Mouse (Mus musculus) forebrain, embryonic 13.5 days (tissue): ENCODE data around the gene Srpk2. TPM values are rescaled to one million over a fixed set of nuclear protein-coding genes. Genes with fewer than 3 reads are reported as not detected.
"Not testable (repeated sequence)": the region's sequence is repeated elsewhere in the genome, so short reads cannot be mapped to it uniquely, and the experiment has no call there.

ENCODE experiments used
- ATAC-seq: fragments of 200-750 bp; cut with Nextera tagmentation; 2 replicates; pipeline ENCODE4 v1.8.0; 2017
- H3K27ac ChIP-seq: fragments of 300-500 bp; sonication (generic); 2 replicates; pipeline ENCODE4 v1.5.1; 2015; ENCODE audit warnings: inconsistent platforms, mild to moderate bottlenecking, moderate library complexity
- H3K27me3 ChIP-seq: fragments of 300-500 bp; sonication (generic); 2 replicates; pipeline ENCODE4 v1.6.1; 2015; ENCODE audit warnings: mild to moderate bottlenecking, inconsistent platforms
- H3K36me3 ChIP-seq: fragments of 300-500 bp; sonication (generic); 2 replicates; pipeline ENCODE4 v1.6.1; 2015; ENCODE audit warnings: mild to moderate bottlenecking, inconsistent platforms; ENCODE audit not compliant: poor library complexity, severe bottlenecking
- H3K4me1 ChIP-seq: fragments of 300-500 bp; sonication (generic); 2 replicates; pipeline ENCODE4 v1.6.1; 2015; ENCODE audit warnings: inconsistent platforms
- H3K4me2 ChIP-seq: fragments of 300-500 bp; sonication (generic); 2 replicates; pipeline ENCODE4 v1.6.1; 2015; ENCODE audit warnings: inconsistent platforms, mild to moderate bottlenecking, moderate library complexity
- H3K4me3 ChIP-seq: fragments of 300-500 bp; sonication (generic); 2 replicates; pipeline ENCODE4 v1.5.1; 2015; ENCODE audit warnings: mild to moderate bottlenecking, inconsistent platforms
- H3K9ac ChIP-seq: fragments of 300-500 bp; sonication (generic); 2 replicates; pipeline ENCODE4 v1.6.1; 2015; ENCODE audit warnings: mild to moderate bottlenecking, inconsistent platforms
- H3K9me3 ChIP-seq: fragments of 300-500 bp; sonication (generic); replicated peaks from 2 replicates; pipeline ENCODE4 v1.6.1; 2016; ENCODE audit warnings: inconsistent platforms
- WGBS: fragments of 180-500 bp; shearing (Covaris S2); methylation state at CpG from one replicate; pipeline ENCODE4 v1.1.7; 2015; 5-methylcytosine and 5-hydroxymethylcytosine counted together
- polyA plus RNA-seq: library from polyadenylated mRNA; unstranded; fragments of >200 nt; fragmentation: Nextera tagmentation; extraction: Ambion mirVana; gene quantifications from 2 replicates; pipeline ENCODE4 v1.2.1, GENCODE M21; 2015

Srpk2 gene
- polyA plus RNA-seq, 1 experiment from 2014 or later, result 89.5 TPM

DNA sequence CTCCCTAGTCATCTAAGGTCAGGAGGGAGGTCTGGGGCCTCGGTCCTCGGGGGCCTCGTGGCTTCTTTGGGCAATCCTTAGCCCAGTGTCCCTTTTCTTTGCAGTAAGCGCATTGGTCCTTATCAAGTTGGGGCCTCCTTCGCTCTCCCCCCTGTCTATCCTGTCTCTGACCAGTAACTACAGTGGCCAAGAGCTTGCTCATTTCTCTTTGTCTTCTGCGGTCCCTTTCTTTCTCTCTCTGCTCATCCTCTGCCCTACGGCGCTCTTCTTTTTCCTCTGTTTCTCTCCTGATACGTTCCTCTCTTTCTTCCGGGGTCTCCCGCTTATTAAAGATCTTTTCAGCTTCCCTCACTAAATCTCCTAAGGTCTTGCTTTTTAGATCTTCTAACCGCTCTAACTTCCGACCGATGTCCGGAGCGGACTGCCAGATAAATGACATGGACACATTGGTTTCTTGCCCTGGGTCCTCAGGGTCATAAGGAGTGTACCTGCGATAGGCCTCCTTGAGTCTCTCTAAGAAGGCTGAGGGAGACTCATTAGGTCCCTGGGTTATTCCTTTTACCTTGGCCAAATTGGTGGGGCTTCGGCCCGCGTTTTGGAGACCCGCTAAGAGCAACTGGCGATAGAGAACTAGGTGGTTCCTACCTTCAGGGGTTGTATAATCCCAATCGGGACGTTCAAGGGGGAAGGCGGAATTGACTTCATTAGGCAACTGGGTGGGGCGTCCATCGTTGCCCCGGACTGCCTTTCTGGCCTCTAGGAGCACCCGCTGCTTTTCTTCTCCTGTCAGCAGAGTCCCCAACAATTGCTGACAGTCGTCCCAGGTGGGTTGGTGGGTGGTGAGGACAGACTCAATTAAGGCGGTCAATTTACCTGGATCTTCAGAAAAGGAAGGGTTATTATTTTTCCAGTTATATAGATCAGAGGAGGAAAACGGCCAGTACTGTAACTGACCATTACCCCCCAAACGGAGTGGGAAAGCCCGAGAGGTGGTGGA, 22.5 kb upstream of the Srpk2 start:
- H3K4me1 ChIP-seq, H3K9ac ChIP-seq, H3K4me2 ChIP-seq, H3K4me3 ChIP-seq, ATAC-seq, H3K27ac ChIP-seq, H3K27me3 ChIP-seq: not testable (repeated sequence)
- Histone ChIP-seq H3K9me3 (peaks cover 49% of the 10 kb centered on the region), H3K36me3 (peaks cover 76% of the 10 kb centered on the region)
- 98% methylated on average over 34 of the region's 34 CpGs for WGBS

GRCm38 (mm10) chr5:23697457-23697856, 13.0 kb upstream of the Srpk2 start:
- no peak overlapping the region for H3K4me3 ChIP-seq
- 100% methylated on average over 1 of the region's 1 CpGs for WGBS
- H3K27ac ChIP-seq, result no peak overlapping the region
- H3K9me3 ChIP-seq, result peaks cover 29% of the 10 kb centered on the region
- H3K9ac ChIP-seq, result no peak overlapping the region
- H3K27me3 ChIP-seq, result no peaks in the 10 kb centered on the region
- peaks cover 50% of the 10 kb centered on the region for H3K36me3 ChIP-seq
- no peak for ATAC-seq
- no peak overlapping the region for H3K4me2 ChIP-seq
- no peaks in the 10 kb centered on the region for H3K4me1 ChIP-seq

- H3K4me3 ChIP-seq, result no peak overlapping the region
- whole genome bisulfite sequencing, result 91% methylated on average over 4 of the region's 4 CpGs
- H3K27me3 ChIP-seq, result no peaks in the 10 kb centered on the region
- no peak overlapping the region for H3K27ac ChIP-seq
- H3K9ac ChIP-seq, result no peak overlapping the region
- no peaks in the 10 kb centered on the region for H3K36me3 ChIP-seq
- H3K4me1 ChIP-seq, result no peaks in the 10 kb centered on the region
- H3K9me3 ChIP-seq, result no peaks in the 10 kb centered on the region
- H3K4me2 ChIP-seq, result no peak overlapping the region
- ATAC-seq, result no peak
These were observed 986 bp downstream of the Srpk2 start for GRCm38 (mm10) chr5:23683431-23683830.

DNA sequence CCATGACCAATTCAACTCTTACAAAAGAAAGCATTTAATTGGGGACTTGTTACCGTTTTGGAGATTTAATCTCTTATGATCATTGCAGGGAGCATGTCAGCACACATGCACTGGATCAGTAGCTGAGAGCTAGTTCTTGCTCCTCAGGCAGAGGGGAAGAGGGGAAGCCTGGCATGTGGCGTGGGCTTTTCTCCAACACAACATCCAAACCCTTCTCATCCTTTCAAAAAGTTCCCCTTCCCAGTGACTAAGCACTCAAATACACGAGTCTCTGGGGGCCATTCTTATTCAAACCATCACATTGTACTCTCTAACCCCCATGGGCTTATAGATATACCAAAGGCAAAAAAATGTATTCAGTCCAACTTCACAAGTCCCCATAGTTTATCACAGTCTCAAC, 5.4 kb downstream of the Srpk2 start:
- 59% methylated on average over 3 of the region's 3 CpGs for WGBS
- Histone ChIP-seq H3K9me3 (no peaks in the 10 kb centered on the region), H3K4me1 (peaks cover 10% of the 10 kb centered on the region; the same call in 1 of the 2 replicates), H3K4me2 (no peak overlapping the region), H3K9ac (no peak overlapping the region), H3K27ac (no peak overlapping the region), H3K36me3 (no peaks in the 10 kb centered on the region), H3K4me3 (no peak overlapping the region), H3K27me3 (no peaks in the 10 kb centered on the region)
- ATAC-seq, result no peak

- Histone ChIP-seq H3K9ac (no peak overlapping the region), H3K4me1 (peaks cover 10% of the 10 kb centered on the region; the same call in 1 of the 2 replicates), H3K36me3 (no peaks in the 10 kb centered on the region), H3K4me2 (no peak overlapping the region), H3K27ac (no peak overlapping the region), H3K27me3 (no peaks in the 10 kb centered on the region), H3K4me3 (no peak overlapping the region), H3K9me3 (no peaks in the 10 kb centered on the region)
- WGBS, result 95% methylated on average over 5 of the region's 5 CpGs
- ATAC-seq, result no peak
These were observed 6.5 kb downstream of the Srpk2 start for GRCm38 (mm10) chr5:23677883-23678282.

- Histone ChIP-seq H3K4me3 (no peak overlapping the region), H3K4me2 (no peak overlapping the region), H3K9ac (no peak overlapping the region), H3K27ac (no peak overlapping the region), H3K4me1 (peaks cover 14% of the 10 kb centered on the region; the same call in 1 of the 2 replicates), H3K27me3 (no peaks in the 10 kb centered on the region), H3K9me3 (no peaks in the 10 kb centered on the region), H3K36me3 (no peaks in the 10 kb centered on the region)
- ATAC-seq, result no peak
- 84% methylated on average over 5 of the region's 5 CpGs for WGBS
These were observed 7.4 kb downstream of the Srpk2 start for GRCm38 (mm10) chr5:23677072-23677453.

GRCm38 (mm10) chr5:23676156-23677071, 8.0 kb downstream of the Srpk2 start:
- peak; percentile 75 for ATAC-seq
- Histone ChIP-seq H3K4me3 (peak overlapping the region; percentile 90), H3K4me1 (peaks cover 17% of the 10 kb centered on the region; the same call in 1 of the 2 replicates), H3K9ac (peak overlapping the region; percentile 83), H3K4me2 (peak overlapping the region; percentile 84), H3K27me3 (no peaks in the 10 kb centered on the region), H3K9me3 (no peaks in the 10 kb centered on the region), H3K36me3 (no peaks in the 10 kb centered on the region), H3K27ac (peak overlapping the region; percentile 63)
- WGBS, result 10% methylated on average over 30 of the region's 41 CpGs

DNA sequence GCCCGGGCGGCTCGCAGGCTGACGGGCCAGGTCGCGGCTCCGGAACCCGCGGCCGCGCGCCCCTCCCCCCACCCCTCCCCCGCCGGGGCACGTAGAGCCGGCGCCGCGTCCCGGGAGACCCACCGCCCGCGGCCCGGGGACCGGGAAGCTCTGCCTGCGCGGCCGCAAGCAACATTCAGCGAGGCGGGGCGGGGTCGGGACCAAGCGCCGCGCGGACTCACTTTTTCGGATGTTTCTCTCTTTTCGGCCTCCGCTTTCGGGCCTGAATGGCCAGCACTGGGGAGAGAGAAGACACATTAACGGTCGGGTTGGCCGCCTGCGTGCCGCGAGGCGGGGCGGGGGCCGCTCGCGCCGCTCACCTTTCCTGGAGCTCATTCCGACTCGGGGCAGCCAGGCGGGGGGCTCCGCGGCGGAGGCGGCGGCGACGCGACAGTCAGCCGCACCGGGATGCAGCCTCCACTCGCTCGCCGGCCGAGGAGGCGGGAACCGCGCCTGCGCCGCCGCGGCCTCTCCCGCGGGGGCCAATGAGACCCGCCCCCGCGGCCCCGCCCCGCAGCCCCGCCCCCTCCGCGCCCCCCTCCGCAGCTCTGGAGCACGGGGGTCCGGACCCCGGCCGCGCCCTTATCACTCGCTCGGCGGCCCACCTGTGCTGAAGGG, 8.8 kb downstream of the Srpk2 start:
- ATAC-seq, result peak; percentile 93
- Histone ChIP-seq H3K4me3 (peak overlapping the region; percentile 90), H3K9me3 (no peaks in the 10 kb centered on the region), H3K36me3 (no peaks in the 10 kb centered on the region), H3K4me2 (peak overlapping the region; percentile 84), H3K9ac (peak overlapping the region; percentile 83), H3K4me1 (peaks cover 17% of the 10 kb centered on the region; the same call in 1 of the 2 replicates), H3K27me3 (no peaks in the 10 kb centered on the region), H3K27ac (peak overlapping the region; percentile 81)
- under 1% methylated on average over 51 of the region's 95 CpGs for WGBS

DNA sequence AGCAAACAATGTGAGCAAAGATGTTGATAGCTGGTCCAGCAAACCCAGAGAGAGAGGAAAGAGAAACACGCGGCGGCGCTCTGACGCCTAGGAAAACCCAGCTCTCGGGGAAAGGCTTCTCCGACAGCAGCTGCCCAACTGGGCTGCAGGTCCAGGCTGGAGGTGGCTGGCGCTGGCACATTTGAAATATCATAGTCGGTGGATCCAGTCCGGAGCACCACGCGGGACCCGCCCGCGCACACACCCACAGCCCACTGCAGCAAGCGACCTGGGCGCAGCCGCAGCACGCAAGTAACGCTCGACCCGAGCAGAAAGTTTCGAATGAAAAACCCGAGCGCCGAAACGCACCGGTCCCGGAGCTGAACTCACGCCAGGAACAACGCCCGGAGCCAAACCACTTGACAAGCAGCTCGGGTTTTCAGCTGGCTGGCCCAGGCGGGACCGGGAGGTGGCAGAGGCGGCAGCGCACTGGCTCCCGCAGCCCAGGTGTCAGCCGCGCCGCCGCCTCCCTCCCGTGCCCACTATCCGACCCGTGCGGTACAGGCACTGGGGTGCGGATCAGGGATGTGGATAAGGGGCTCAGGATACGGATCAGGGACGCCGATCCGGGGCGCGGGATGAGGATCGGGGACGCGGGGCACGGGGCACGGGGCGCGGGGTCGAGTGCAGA, 9.5 kb downstream of the Srpk2 start:
- ATAC-seq, result peak; percentile 76

DNA sequence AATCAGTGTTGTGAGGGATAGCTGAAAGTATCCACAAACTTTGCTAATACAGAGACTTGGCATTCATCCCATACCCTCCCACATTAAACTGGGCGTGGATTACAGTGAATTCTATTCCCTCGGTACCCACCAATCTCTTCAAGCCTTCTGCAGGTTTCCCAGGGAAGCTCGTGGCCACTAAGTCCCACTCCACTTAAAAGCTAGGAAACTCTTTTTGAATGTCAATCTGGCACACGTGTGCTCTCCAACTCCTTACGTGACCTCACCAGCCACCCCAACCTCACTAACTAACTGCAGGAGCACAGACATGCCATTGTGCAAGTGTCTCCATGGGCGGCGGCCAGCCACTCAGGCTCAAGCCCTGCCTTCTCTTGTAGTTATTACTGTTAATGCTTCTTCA, 12.3 kb downstream of the Srpk2 start:
- no peak overlapping the region for H3K9ac ChIP-seq
- WGBS, result 52% methylated on average over 7 of the region's 7 CpGs
- ATAC-seq, result no peak
- no peak overlapping the region for H3K27ac ChIP-seq
- H3K36me3 ChIP-seq, result no peaks in the 10 kb centered on the region
- no peak overlapping the region for H3K4me2 ChIP-seq
- H3K4me1 ChIP-seq, result peaks cover 17% of the 10 kb centered on the region; the same call in 1 of the 2 replicates
- H3K4me3 ChIP-seq, result no peak overlapping the region
- H3K27me3 ChIP-seq, result no peaks in the 10 kb centered on the region
- H3K9me3 ChIP-seq, result no peaks in the 10 kb centered on the region

More for the DNA sequence above, 9.5 kb downstream of the Srpk2 start:
- Histone ChIP-seq H3K4me1 (peaks cover 17% of the 10 kb centered on the region; the same call in 1 of the 2 replicates), H3K9me3 (no peaks in the 10 kb centered on the region), H3K9ac (peak overlapping the region; percentile 83), H3K4me2 (peak overlapping the region; percentile 84), H3K4me3 (peak overlapping the region; percentile 90), H3K27me3 (no peaks in the 10 kb centered on the region), H3K27ac (peak overlapping the region; percentile 81), H3K36me3 (no peaks in the 10 kb centered on the region)
- under 1% methylated on average over 50 of the region's 61 CpGs for WGBS

- peaks cover 12% of the 10 kb centered on the region; the same call in 1 of the 2 replicates for H3K4me1 ChIP-seq
- no peak for ATAC-seq
- 88% methylated on average over 4 of the region's 4 CpGs for WGBS
- H3K9me3 ChIP-seq, result no peaks in the 10 kb centered on the region
- H3K4me2 ChIP-seq, result no peak overlapping the region
- no peaks in the 10 kb centered on the region for H3K27me3 ChIP-seq
- H3K4me3 ChIP-seq, result no peak overlapping the region
- no peaks in the 10 kb centered on the region for H3K36me3 ChIP-seq
- no peak overlapping the region for H3K9ac ChIP-seq
- H3K27ac ChIP-seq, result no peak overlapping the region
These were observed 13.5 kb downstream of the Srpk2 start for GRCm38 (mm10) chr5:23670880-23671279.
